Mouse (Mus musculus) liver, postnatal 0 days (tissue): Measurements from ENCODE around the gene Fam189a1.

Experiments
- CTCF ChIP-seq: sonication (generic); IDR thresholded peaks from 2 replicates; pipeline ENCODE4 v1.5.1; 2016; ENCODE audit warnings: antibody characterized with exemption, low read depth
- EP300 ChIP-seq: IDR thresholded peaks from 2 replicates; pipeline ENCODE4 v1.6.1; 2016; ENCODE audit warnings: antibody characterized with exemption, low read depth, mild to moderate bottlenecking

- no peak for TF ChIP-seq CTCF
- TF ChIP-seq EP300: no peak
Measured at GRCm38 (mm10) chr7:64769768-64770167, 386.6 kb downstream of the Fam189a1 start.
